Mouse (Mus musculus) liver, embryonic 18 days (tissue): ENCODE results near the gene Wnt9b. TPM values are rescaled to one million over a fixed set of nuclear protein-coding genes. Genes with fewer than 3 reads are reported as not detected.

Experiments
- polyA plus RNA-seq: library from polyadenylated mRNA; depleted of rRNA; stranded (reverse); fragments of >200 nt; gene quantifications from 2 replicates; pipeline ENCODE4 v1.2.3, GENCODE M21; 2012; rRNA removed

Gene Wnt9b
- polyA plus RNA-seq: 0.08 and 0.15 TPM in 2 replicates

DNA sequence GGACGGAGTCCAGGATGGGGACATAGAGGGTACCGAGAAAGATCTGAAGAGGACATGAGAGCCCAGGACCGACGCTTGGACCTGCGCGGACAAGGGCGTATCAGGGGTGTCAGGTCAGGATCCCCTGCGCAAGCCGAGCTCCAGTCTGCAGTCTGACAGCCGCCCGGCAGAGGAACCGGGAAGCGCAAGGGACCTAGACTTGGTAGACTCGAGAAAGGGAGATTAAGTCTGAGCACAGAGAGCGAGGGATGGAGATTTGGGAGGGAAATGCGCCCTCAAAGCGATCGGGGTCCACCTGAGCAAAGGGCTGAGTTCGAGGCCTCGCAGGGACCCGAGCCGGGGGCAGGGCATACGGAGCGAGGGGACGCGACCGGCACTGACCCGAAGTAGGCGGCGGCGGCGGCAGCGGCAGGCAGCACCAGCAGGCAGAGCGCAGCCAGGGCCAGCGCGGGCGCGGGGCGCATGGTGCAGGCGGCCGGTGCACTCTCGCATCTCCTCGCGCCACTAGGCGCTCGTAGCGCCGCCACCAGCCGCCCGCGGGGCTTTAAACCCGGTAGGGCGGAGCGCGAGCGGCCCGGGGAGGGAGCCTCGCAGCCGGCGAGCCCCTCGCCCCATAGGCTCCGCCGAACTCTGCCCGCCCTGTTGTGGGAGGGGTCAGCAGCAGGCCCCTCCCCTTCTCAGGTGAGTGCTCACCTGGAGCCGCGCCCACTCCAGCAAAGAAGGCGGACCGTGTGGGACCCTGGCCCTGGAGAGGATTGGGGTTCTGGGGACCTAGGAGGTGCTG, at the start of gene Wnt9b:
TSS of gene Wnt9b (minus strand) at position 516 of the 784 bp plus-strand sequence.

DNA sequence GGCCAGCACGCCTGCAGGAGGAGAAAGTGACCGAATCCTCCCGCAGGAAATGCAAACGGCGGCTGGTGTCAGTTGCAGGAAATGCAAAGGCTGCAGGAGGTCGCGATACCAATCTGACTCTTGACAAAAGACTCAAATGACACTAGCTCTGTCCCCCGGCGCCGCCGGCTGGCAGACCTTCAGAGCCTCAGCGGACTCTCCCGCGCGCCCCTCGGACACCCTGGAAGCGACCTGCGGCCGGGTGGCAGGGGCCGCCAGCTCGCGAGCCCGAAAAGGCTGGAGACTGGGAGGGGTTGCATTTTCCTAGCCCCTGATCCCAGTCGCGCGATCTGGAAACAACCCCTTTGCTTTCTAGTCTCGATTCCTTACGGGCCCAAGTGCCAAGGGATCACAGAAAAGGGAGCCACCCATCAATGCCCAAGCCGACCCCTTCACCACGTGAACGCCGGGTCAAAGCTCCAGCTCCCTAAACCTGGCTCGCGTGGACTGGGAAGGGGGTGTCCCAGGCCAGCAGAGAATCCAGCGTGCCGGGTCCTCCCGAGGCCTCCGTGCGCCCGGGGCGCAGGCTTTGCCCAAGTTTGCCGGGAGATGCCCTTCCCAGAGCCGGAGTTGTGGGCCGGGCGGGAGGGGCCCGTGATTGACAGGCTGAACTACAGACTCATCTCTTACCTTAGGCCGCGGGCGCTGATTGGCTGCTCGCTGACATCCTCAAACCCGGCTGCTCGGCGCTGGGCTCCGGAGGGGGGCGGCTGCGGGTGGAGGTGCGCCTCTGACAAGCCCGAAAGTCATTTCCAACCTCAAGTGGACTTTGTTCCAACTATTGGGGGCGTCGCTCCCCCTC, 24.0 kb upstream of the Wnt9b start, which contains the start of gene Wnt3:
TSS of gene Wnt3 (plus strand) at position 764 of the 841 bp plus-strand sequence.

DNA sequence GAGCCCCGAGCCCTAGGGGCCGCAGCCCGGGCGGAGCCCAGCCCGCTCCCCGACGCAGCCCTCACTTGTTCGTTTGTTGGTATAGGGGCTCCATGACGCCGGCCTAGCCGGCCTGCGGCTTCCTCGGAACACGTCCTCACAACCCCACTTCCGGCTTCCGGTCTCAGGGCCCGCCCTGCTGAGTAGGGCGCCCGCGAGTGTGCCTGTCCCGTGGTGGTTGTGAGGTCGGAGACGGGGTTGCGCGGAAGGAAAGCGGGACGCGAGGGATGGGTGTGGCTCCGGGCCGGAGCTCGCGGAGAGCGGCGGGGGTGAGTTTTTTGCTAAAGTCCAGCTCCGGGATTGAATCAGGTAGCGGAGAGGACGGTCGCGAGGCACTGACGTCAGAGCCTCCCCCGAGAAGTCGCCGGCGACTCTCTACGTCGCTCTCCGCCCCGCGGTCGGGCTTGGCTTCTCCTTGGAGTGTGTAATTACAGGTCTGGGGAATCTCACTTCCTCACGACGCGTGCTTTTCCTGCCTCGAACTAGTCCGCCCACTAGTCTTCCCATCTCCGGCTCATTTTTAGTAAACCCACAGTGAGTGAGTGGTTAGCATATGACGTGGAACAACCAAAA, 52.0 kb downstream of the Wnt9b start, which contains the start of gene Gosr2:
TSS of gene Gosr2 (minus strand) at position 334 of the 612 bp plus-strand sequence.

Other genes starting within 250 kb of the Wnt9b start
- gene Lrrc37a, start 245.2 kb downstream of the Wnt9b start, polyA plus RNA-seq: not detected in 2 replicates
- gene Gm884, start 128.7 kb downstream of the Wnt9b start, polyA plus RNA-seq: not detected in 2 replicates
- not detected in 2 replicates for gene Lyzl6, start 110.9 kb downstream of the Wnt9b start, polyA plus RNA-seq
- 0.05 TPM in 1 of 2 replicates, not detected in the other for gene Rprml, start 100.3 kb downstream of the Wnt9b start, polyA plus RNA-seq
- gene Gosr2, start 51.9 kb downstream of the Wnt9b start, polyA plus RNA-seq: 28.7 and 30.2 TPM in 2 replicates
- gene Wnt3, start 24.3 kb upstream of the Wnt9b start, polyA plus RNA-seq: not detected in 2 replicates
- gene Nsf, start 204.2 kb upstream of the Wnt9b start, polyA plus RNA-seq: 6.9 and 8.2 TPM in 2 replicates
- gene Arf2, start 216.9 kb upstream of the Wnt9b start, polyA plus RNA-seq: 9.4 and 10.2 TPM in 2 replicates